Mouse (Mus musculus): ENCODE data around the gene Cd300ld2.
A peak's percentile ranks its signal among the peaks of the same experiment; 100 is the strongest.
"Not testable (repeated sequence)": the region's sequence is repeated elsewhere in the genome, so short reads cannot be mapped to it uniquely, and the experiment has no call there.

The Cd300ld2 gene

GRCm38 (mm10) chr11:115016093-115016492 is at the start of gene Cd300ld2:
Gene Cd300ld2, minus strand, starts transcription at chr11:115016193.
- not testable (repeated sequence) for DNase-seq

- no peak for DNase-seq
These were observed 46.1 kb upstream of the Cd300ld2 start, which contains the start of gene Cd300e for GRCm38 (mm10) chr11:115062077-115062476. Gene Cd300e, minus strand, starts transcription at chr11:115062177.

- DNase-seq = no peak
These were observed 43.8 kb upstream of the Cd300ld2 start for GRCm38 (mm10) chr11:115059797-115060196.

GRCm38 (mm10) chr11:115058701-115059100 is 42.7 kb upstream of the Cd300ld2 start:
- no peak for DNase-seq

GRCm38 (mm10) chr11:115054537-115054936 is 38.5 kb upstream of the Cd300ld2 start:
- no peak for DNase-seq

GRCm38 (mm10) chr11:115052991-115053390 is 37.0 kb upstream of the Cd300ld2 start:
- no peak for DNase-seq

GRCm38 (mm10) chr11:115052206-115052605 is 36.2 kb upstream of the Cd300ld2 start:
- DNase-seq = no peak

- DNase-seq = no peak
These were observed 33.4 kb upstream of the Cd300ld2 start for GRCm38 (mm10) chr11:115049282-115049895.

GRCm38 (mm10) chr11:115048259-115048658 is 32.3 kb upstream of the Cd300ld2 start, which contains the start of gene Cd300ld3:
Gene Cd300ld3, minus strand, starts transcription at chr11:115048409.
- no peak for DNase-seq

- DNase-seq = not testable (repeated sequence)
These were observed 21.7 kb upstream of the Cd300ld2 start, which contains the start of gene Cd300ld5 for GRCm38 (mm10) chr11:115037669-115038068. Gene Cd300ld5, minus strand, starts transcription at chr11:115037769.

- DNase-seq = not testable (repeated sequence)
These were observed 10.9 kb upstream of the Cd300ld2 start, which contains the start of gene Cd300ld4 for GRCm38 (mm10) chr11:115026912-115027311. Gene Cd300ld4, minus strand, starts transcription at chr11:115027012.

- DNase-seq = no peak
These were observed 11.9 kb downstream of the Cd300ld2 start for GRCm38 (mm10) chr11:115004070-115004469.

GRCm38 (mm10) chr11:115001474-115002040 is 14.4 kb downstream of the Cd300ld2 start, which contains the start of gene Cd300c2:
Gene Cd300c2, minus strand, starts transcription at chr11:115001880.
- no peak for DNase-seq

- no peak for DNase-seq
These were observed 26.2 kb downstream of the Cd300ld2 start, which contains the start of gene Cd300ld for GRCm38 (mm10) chr11:114989793-114990192. Gene Cd300ld, minus strand, starts transcription at chr11:114989922.

- peak; percentile 21 for DNase-seq
These were observed 34.1 kb downstream of the Cd300ld2 start for GRCm38 (mm10) chr11:114981866-114982265.

- DNase-seq = no peak
These were observed 43.3 kb downstream of the Cd300ld2 start for GRCm38 (mm10) chr11:114972726-114973125.

- no peak for DNase-seq
These were observed 47.2 kb downstream of the Cd300ld2 start, which contains the start of gene Cd300c for GRCm38 (mm10) chr11:114968752-114969207. Gene Cd300c, minus strand, starts transcription at chr11:114969157.

- peak; percentile 2 for DNase-seq
These were observed 50.7 kb downstream of the Cd300ld2 start for GRCm38 (mm10) chr11:114965182-114965828.

- no peak for DNase-seq
These were observed 55.6 kb downstream of the Cd300ld2 start for GRCm38 (mm10) chr11:114960369-114960768.
